Mouse (Mus musculus) R1 (cell line): Measurements from ENCODE around the gene Lor.

Source experiments
- DNase-seq: peaks from one replicate; pipeline ENCODE4 v3.0.0-alpha.2; 2018; ENCODE audit warnings: low read depth, low spot score

The Lor gene

GRCm38 (mm10) chr3:92083042-92083441 lies at the start of gene Lor:
TSS of gene Lor (minus strand) at chr3:92083142.
- DNase-seq, result no peak

DNA sequence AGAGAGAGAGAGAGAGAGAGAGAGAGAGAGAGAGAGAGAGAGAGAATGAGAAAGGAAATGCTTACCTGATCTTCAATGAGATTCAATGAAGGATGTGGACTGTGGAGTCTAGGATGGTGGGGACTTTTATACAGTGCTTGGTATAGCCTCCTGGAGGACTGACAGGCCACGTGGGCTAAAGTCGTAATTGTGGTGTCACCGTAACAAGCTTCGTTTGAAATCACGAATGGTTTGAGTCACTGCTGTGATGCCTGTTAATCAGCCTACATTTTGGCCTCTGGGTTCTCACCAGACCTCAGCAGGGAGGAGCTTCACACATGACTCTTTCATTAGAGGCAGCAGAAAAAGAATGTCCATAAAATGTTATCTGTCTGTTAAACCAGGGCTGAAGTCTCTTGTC lies 40.9 kb upstream of the Lor start, which contains the start of gene Prr9:
Gene Prr9 (minus strand): TSS at position 101 of the 400 bp plus-strand sequence.
- no peak for DNase-seq

DNA sequence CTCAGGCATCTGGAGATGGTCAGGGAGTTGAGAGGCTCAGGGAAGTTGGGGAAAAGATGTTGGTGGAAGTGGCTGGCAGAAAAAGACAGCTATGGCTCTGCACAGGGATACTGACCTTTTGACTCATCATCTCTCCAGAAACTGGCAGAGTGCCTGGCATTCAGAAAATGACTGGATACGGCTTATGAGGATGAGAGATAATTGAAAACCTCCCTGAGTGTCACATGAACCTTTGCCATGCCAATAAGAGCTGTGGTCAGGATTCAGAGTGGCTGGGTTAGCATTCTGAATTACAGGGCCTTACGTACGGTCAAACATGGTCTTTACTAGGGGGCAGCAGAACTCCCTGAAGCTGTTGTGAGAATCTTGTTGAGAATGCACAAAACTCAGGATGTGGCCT lies 38.0 kb upstream of the Lor start:
- DNase-seq, result no peak

- peak; percentile 62 for DNase-seq
These were observed 35.0 kb upstream of the Lor start for GRCm38 (mm10) chr3:92117930-92118329.

DNA sequence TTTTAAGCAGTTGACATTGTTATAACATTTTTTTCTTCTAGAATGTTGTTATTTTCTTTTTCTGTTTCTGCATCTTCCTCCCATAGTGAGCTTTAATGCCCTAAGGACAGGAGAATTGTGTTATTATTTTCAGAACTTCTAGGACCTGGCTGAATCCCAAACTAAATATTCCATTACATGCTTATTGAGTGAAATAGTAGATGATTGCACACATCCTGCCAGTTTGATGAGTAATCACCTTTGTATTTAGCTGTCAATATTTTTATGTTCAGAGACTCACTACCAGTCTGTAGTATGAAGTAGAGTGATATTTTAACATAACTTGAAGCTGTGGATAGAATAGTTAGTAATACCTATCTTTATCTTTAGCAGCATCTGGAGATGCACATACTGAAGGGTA lies 28.6 kb upstream of the Lor start:
- DNase-seq, result no peak

GRCm38 (mm10) chr3:92110790-92111189 lies 27.8 kb upstream of the Lor start:
- peak; percentile 21 for DNase-seq

- peak; percentile 74 for DNase-seq
These were observed 23.6 kb upstream of the Lor start for GRCm38 (mm10) chr3:92106582-92106981.

GRCm38 (mm10) chr3:92081285-92081931 lies 1.5 kb downstream of the Lor start:
- peak; percentile 54 for DNase-seq

- peak; percentile 49 for DNase-seq
These were observed 2.3 kb downstream of the Lor start for GRCm38 (mm10) chr3:92080462-92081284.

DNA sequence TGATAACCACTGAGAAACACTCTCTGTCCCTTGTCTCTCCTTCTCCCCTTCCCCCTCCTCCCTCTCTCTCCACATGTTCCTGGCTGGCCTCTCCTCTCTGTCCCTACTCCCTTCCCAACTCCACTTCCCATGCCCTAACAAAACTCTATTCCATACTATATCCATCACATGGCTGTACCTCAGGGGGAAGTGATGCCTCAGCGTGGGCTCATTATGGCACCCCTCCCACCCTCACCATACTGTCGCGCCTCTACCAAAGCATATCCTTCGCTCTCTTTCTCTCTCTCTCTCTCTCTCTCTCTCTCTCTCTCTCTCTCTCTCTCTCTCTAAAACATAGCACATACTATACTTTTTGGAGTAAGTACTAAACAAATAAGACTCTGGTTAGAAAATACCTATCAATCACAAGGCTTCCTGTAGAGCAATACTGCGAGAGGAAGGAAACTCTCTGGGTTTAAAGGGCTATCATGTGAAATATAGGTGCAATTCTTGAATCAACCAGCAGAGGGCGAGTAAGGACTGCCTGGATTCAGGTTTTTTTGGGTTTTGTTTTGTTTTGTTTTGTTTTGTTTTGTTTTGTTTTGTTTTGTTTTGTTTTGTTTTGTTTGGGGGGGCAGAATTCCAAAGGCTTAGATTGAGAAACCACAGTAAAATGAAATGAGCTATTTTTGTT lies 32.4 kb downstream of the Lor start:
- DNase-seq, result peak; percentile 55

- DNase-seq, result peak; percentile 93
These were observed 49.0 kb downstream of the Lor start for GRCm38 (mm10) chr3:92033892-92034291.

- DNase-seq, result peak; percentile 77
These were observed 49.7 kb downstream of the Lor start for GRCm38 (mm10) chr3:92033203-92033602.
